Mouse (Mus musculus) cortical plate, adult 2 months (tissue): ENCODE results near the gene Sgsm3.

Source experiments
- CTCF ChIP-seq: fragments of 200-500 bp; IDR thresholded peaks from 2 replicates; pipeline ENCODE4 v1.5.1; 2011; ENCODE audit warnings: mild to moderate bottlenecking, control low read depth, low read length; ENCODE audit not compliant: insufficient read depth; ENCODE audit errors: extremely low read depth
- POLR2A ChIP-seq: fragments of 200-500 bp; IDR thresholded peaks from 2 replicates; pipeline ENCODE4 v1.6.1; 2011; ENCODE audit warnings: mild to moderate bottlenecking, low read length, control low read depth; ENCODE audit not compliant: insufficient read depth; ENCODE audit errors: extremely low read depth

GRCm38 (mm10) chr15:80936686-80937085, 40.9 kb upstream of the Sgsm3 start:
- no peak for TF ChIP-seq POLR2A
- no peak for TF ChIP-seq CTCF
